Mouse (Mus musculus): ENCODE measurements around the gene Rnase1. TPM values are rescaled to one million over a fixed set of nuclear protein-coding genes. Genes with fewer than 3 reads are reported as not detected.

Gene Rnase1
- polyA plus RNA-seq, 1 experiment from 2014 or later, result 0.11 TPM

DNA sequence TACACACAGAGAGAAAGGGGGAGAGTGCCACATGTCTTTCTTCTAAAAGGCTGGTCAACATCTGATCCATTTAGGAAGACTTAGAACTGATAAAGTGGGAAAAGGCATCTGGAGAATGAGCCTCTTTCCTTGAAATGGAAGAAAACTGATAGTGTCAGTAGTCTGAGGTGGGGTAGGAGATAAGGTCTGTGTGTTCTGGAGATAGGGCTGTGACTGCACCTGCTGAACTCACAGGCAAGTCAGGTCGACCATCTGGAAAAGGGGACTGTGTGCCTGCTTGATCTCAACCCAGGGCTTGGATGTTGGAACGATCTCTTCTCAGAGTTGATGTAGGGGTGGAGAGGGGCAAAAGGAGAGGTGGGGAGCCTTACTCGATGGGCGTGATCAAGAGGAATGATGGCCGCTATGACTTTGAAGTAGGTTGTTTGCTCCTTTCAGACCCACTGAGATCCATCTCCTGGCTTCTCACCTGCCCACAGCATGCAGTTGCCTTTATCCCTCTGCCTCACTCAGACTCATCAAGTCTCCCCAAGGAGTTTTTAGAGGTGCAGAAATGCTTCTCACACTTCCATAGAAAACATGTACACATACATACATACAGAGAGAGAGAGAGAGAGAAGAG, 5.8 kb upstream of the Rnase1 start:
- Histone ChIP-seq H3K27me3 (ENCODE audit: insufficient read depth, low read length) (no peaks in the 10 kb centered on the region), H3K9me3 (ENCODE audit: low read length) (no peaks in the 10 kb centered on the region), H3K4me1 (ENCODE audit: insufficient read depth) (peaks cover 32% of the 10 kb centered on the region), H3K4me3 (ENCODE audit: low read depth, low read length) (no peak overlapping the region), H3K27ac (ENCODE audit: low read depth) (no peak overlapping the region), H3K4me2 (ENCODE audit: low read depth, low read length) (no peak overlapping the region), H3K9ac (replicated peaks) (no peak overlapping the region), H3K36me3 (replicated peaks; ENCODE audit: insufficient read depth, low read length) (no peaks in the 10 kb centered on the region)
- ATAC-seq (0 out of 2 replicates have a peak, but pooled peaks have one; percentile 23), DNase-seq (no peak)
- 57% methylated on average over 5 of the region's 5 CpGs for WGBS (ENCODE audit: insufficient replicate concordance)
- TF ChIP-seq EP300 (IDR thresholded peaks at IDR 0.05; ENCODE audit: low read depth) (peak; percentile 75), CTCF (IDR thresholded peaks at IDR 0.05; ENCODE audit: low read depth) (no peak)

DNA sequence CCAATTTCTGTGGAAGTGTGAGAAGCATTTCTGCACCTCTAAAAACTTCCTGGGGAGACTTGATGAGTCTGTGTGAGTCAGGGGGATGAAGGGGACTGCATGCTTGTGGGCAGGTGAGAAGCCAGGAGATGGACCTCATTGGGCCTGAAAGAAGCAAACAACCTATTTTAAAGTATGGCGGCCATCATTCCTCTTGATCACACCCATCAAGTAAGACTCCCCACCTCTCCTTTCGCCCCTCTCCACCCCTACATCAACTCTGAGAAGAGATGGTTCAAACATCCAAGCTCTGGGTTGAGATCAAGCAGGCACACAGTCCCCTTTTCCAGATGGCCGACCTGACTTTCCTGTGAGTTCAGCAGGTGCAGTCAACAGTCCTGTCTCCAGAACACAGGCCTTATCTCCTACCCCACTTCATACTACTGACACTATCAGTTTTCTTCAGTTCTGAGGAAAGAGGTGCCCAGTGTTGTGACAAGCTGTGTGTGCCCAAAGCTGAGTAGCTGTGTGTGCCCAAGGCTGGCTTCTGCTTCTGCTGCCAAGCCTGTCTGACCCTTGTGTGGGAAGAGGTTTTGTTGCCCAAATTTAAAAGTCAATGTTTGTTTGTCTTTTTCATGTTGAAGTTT, 3.7 kb upstream of the Rnase1 start:
- H3K4me3 ChIP-seq (ENCODE audit: low read depth, low read length), result no peak overlapping the region
- H3K36me3 ChIP-seq (replicated peaks; ENCODE audit: insufficient read depth, low read length), result no peaks in the 10 kb centered on the region
- no peak overlapping the region for H3K27ac ChIP-seq (ENCODE audit: low read depth)
- peaks cover 32% of the 10 kb centered on the region for H3K4me1 ChIP-seq (ENCODE audit: insufficient read depth)
- TF ChIP-seq CTCF (IDR thresholded peaks at IDR 0.05; ENCODE audit: low read depth) (no peak), EP300 (IDR thresholded peaks at IDR 0.05; ENCODE audit: low read depth) (peak; percentile 72; the same call in 1 of the 2 replicates)
- H3K4me2 ChIP-seq (ENCODE audit: low read depth, low read length), result peak overlapping the region; percentile 7; the same call in 1 of the 2 replicates
- no peaks in the 10 kb centered on the region for H3K9me3 ChIP-seq (ENCODE audit: low read length)
- no peaks in the 10 kb centered on the region for H3K27me3 ChIP-seq (ENCODE audit: insufficient read depth, low read length)
- 71% methylated on average over 3 of the region's 3 CpGs for WGBS (ENCODE audit: insufficient replicate concordance)
- DNase-seq (no peak), ATAC-seq (peak; percentile 66)
- no peak overlapping the region for H3K9ac ChIP-seq (replicated peaks)

DNA sequence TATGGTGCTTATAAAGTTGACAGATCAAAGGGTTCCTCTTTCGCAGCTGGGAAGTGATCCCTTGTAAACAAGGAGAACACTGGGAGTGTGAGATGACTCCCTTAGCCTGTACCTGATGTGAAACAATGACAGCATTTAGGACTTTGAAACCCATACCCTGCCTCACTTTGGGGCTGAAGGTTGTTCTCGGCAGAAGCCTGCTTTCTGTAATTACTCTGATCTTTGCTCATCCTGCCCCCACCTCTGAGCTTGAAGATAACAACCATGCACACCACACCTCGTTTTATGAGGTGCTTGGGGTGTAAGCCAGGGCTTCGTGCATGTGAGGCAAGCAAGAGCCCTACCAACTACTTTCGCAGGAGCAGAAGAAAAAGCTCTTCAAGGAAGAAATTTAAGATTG, 2.6 kb upstream of the Rnase1 start:
- Histone ChIP-seq H3K4me1 (ENCODE audit: insufficient read depth) (peaks cover 36% of the 10 kb centered on the region), H3K9ac (replicated peaks) (no peak overlapping the region), H3K4me3 (ENCODE audit: low read depth, low read length) (no peak overlapping the region), H3K27ac (ENCODE audit: low read depth) (no peak overlapping the region), H3K27me3 (ENCODE audit: insufficient read depth, low read length) (no peaks in the 10 kb centered on the region), H3K4me2 (ENCODE audit: low read depth, low read length) (no peak overlapping the region), H3K36me3 (replicated peaks; ENCODE audit: insufficient read depth, low read length) (no peaks in the 10 kb centered on the region), H3K9me3 (ENCODE audit: low read length) (no peaks in the 10 kb centered on the region)
- DNase-seq, result no peak
- 49% methylated on average over 5 of the region's 5 CpGs for WGBS (ENCODE audit: insufficient replicate concordance)
- peak; percentile 35; the same call in 1 of the 2 replicates for ATAC-seq
- TF ChIP-seq CTCF (IDR thresholded peaks at IDR 0.05; ENCODE audit: low read depth) (no peak), EP300 (IDR thresholded peaks at IDR 0.05; ENCODE audit: low read depth) (no peak)

DNA sequence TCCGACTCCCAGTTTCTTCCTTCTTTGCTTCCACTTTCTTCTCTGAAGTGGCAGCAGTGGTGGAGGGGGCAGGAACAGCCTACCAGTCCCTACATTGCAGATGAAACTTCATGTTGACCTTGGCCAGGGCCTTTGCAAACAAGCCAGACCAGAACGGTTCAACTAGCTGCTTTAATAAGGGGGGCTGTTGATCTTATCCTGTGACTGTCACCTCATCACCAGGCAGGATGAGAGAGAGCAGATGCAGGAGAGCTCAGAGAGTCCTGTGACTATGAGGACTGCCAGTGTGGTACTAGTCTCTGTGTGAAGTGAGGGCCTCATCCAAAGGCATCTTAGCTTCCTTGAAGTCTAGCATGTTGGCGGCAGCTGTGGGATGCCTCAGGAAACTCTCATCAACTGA, 1.4 kb upstream of the Rnase1 start:
- no peak for DNase-seq
- 78% methylated on average over 3 of the region's 3 CpGs for WGBS (ENCODE audit: insufficient replicate concordance)
- Histone ChIP-seq H3K27ac (ENCODE audit: low read depth) (no peak overlapping the region), H3K4me2 (ENCODE audit: low read depth, low read length) (no peak overlapping the region), H3K4me3 (ENCODE audit: low read depth, low read length) (no peak overlapping the region), H3K4me1 (ENCODE audit: insufficient read depth) (peaks cover 46% of the 10 kb centered on the region), H3K27me3 (ENCODE audit: insufficient read depth, low read length) (no peaks in the 10 kb centered on the region), H3K9me3 (ENCODE audit: low read length) (no peaks in the 10 kb centered on the region), H3K9ac (replicated peaks) (no peak overlapping the region), H3K36me3 (replicated peaks; ENCODE audit: insufficient read depth, low read length) (no peaks in the 10 kb centered on the region)
- no peak for ATAC-seq
- TF ChIP-seq CTCF (IDR thresholded peaks at IDR 0.05; ENCODE audit: low read depth), result no peak
- TF ChIP-seq EP300 (IDR thresholded peaks at IDR 0.05; ENCODE audit: low read depth), result no peak

DNA sequence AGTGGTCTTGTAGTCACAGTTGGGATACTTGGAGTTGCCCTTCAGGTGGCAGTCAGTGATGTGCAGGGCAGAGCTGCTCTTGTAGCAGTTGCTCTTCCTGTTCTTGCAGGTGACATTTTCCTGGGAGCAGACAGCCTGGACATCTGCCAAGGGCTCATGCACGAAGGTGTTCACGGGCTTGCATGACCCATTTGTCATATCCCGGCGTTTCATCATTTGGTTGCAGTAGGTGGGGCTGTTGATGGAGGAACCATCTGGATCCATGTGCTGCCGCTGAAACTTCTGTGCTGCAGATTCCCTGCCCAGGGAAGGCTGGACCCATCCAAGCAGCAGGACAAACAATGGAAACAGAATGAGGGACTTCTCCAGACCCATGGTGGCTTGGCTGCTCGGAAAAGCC, 1.1 kb downstream of the Rnase1 start:
- WGBS (ENCODE audit: insufficient replicate concordance), result 84% methylated on average over 6 of the region's 6 CpGs
- Histone ChIP-seq H3K4me1 (ENCODE audit: insufficient read depth) (peaks cover 43% of the 10 kb centered on the region), H3K36me3 (replicated peaks; ENCODE audit: insufficient read depth, low read length) (no peaks in the 10 kb centered on the region), H3K27me3 (ENCODE audit: insufficient read depth, low read length) (no peaks in the 10 kb centered on the region), H3K27ac (ENCODE audit: low read depth) (no peak overlapping the region), H3K4me2 (ENCODE audit: low read depth, low read length) (no peak overlapping the region), H3K4me3 (ENCODE audit: low read depth, low read length) (no peak overlapping the region), H3K9me3 (ENCODE audit: low read length) (no peaks in the 10 kb centered on the region), H3K9ac (replicated peaks) (no peak overlapping the region)
- ATAC-seq (no peak), DNase-seq (no peak)
- TF ChIP-seq EP300 (IDR thresholded peaks at IDR 0.05; ENCODE audit: low read depth), result no peak
- no peak for TF ChIP-seq CTCF (IDR thresholded peaks at IDR 0.05; ENCODE audit: low read depth)

DNA sequence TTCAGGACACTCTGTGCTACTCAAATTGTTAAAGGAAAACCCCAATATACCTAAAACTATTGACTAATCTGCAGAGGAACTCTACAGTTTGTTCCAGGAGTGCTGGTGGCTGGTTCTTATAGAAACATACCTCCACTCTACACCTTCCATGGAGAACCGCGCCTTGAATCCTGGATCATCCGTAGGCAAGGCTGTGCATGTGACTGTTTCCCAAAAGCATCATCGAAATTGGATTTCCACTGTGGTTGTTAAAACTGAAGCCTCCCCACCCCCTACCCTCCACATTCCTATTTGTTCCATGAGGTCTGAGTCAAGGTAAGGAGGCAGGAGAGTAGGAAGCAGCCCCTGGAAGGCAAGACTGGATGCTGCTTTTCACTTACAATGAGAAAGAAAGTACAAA, 2.1 kb downstream of the Rnase1 start:
- H3K27me3 ChIP-seq (ENCODE audit: insufficient read depth, low read length), result no peaks in the 10 kb centered on the region

More for the DNA sequence above, 2.1 kb downstream of the Rnase1 start:
- Histone ChIP-seq H3K36me3 (replicated peaks; ENCODE audit: insufficient read depth, low read length) (no peaks in the 10 kb centered on the region), H3K4me3 (ENCODE audit: low read depth, low read length) (no peak overlapping the region), H3K9ac (replicated peaks) (no peak overlapping the region), H3K9me3 (ENCODE audit: low read length) (no peaks in the 10 kb centered on the region), H3K4me1 (ENCODE audit: insufficient read depth) (peaks cover 32% of the 10 kb centered on the region), H3K27ac (ENCODE audit: low read depth) (peak overlapping the region; percentile 77), H3K4me2 (ENCODE audit: low read depth, low read length) (no peak overlapping the region)
- 95% methylated on average over 4 of the region's 4 CpGs for WGBS (ENCODE audit: insufficient replicate concordance)
- DNase-seq (no peak), ATAC-seq (no peak)
- TF ChIP-seq EP300 (IDR thresholded peaks at IDR 0.05; ENCODE audit: low read depth), result no peak
- no peak for TF ChIP-seq CTCF (IDR thresholded peaks at IDR 0.05; ENCODE audit: low read depth)

Measured in liver, postnatal 0 days (tissue).